Mouse (Mus musculus) neural tube, embryonic 14.5 days (tissue): ENCODE measurements around the gene Sycp2l. TPM values are rescaled to one million over a fixed set of nuclear protein-coding genes. Genes with fewer than 3 reads are reported as not detected.

Experiments used
- polyA plus RNA-seq: library from polyadenylated mRNA; unstranded; fragments of >200 nt; fragmentation: Nextera tagmentation; extraction: Ambion mirVana; gene quantifications from 2 replicates; pipeline ENCODE4 v1.2.1, GENCODE M21; 2014

The Sycp2l gene
- polyA plus RNA-seq, 1 experiment from 2014 or later = not detected

Other genes with a start within 250 kb of the Sycp2l start
- gene Pak1ip1, start 113.3 kb upstream of the Sycp2l start, polyA plus RNA-seq = 55.5 and 63.9 TPM in 2 replicates
- gene Tmem14c, start 98.0 kb upstream of the Sycp2l start, polyA plus RNA-seq = 126 and 151 TPM in 2 replicates
- gene Mak, start 34.6 kb upstream of the Sycp2l start, polyA plus RNA-seq = 0.72 and 0.83 TPM in 2 replicates
- gene Gcm2, start 3.3 kb upstream of the Sycp2l start, polyA plus RNA-seq = not detected in 2 replicates
- gene Elovl2, start 106.1 kb downstream of the Sycp2l start, polyA plus RNA-seq = 43.5 and 45.3 TPM in 2 replicates
- gene Smim13, start 135.5 kb downstream of the Sycp2l start, polyA plus RNA-seq = 30.0 and 31.7 TPM in 2 replicates
- not detected in 2 replicates for gene Gm17364, start 159.7 kb downstream of the Sycp2l start, polyA plus RNA-seq